Mouse (Mus musculus) frontal cortex, adult 2 months (tissue): ENCODE measurements around the gene Ing2. TPM values are rescaled to one million over a fixed set of nuclear protein-coding genes. Genes with fewer than 3 reads are reported as not detected.

Experiments
- DNase-seq, 2 experiments: peaks; one replicate each; pipeline ENCODE4 v3.0.0; 2022; ENCODE audit warnings: low spot score in 1 of 2; ENCODE audit errors: extremely low spot score in 1 of 2
- polyA plus RNA-seq: library from polyadenylated mRNA; depleted of rRNA; stranded (reverse); fragments of >200 nt; gene quantifications from 2 replicates; pipeline ENCODE4 v1.2.3, GENCODE M21; 2012; rRNA removed

Gene Ing2
- 37.4 and 38.9 TPM in 2 replicates for polyA plus RNA-seq

DNA sequence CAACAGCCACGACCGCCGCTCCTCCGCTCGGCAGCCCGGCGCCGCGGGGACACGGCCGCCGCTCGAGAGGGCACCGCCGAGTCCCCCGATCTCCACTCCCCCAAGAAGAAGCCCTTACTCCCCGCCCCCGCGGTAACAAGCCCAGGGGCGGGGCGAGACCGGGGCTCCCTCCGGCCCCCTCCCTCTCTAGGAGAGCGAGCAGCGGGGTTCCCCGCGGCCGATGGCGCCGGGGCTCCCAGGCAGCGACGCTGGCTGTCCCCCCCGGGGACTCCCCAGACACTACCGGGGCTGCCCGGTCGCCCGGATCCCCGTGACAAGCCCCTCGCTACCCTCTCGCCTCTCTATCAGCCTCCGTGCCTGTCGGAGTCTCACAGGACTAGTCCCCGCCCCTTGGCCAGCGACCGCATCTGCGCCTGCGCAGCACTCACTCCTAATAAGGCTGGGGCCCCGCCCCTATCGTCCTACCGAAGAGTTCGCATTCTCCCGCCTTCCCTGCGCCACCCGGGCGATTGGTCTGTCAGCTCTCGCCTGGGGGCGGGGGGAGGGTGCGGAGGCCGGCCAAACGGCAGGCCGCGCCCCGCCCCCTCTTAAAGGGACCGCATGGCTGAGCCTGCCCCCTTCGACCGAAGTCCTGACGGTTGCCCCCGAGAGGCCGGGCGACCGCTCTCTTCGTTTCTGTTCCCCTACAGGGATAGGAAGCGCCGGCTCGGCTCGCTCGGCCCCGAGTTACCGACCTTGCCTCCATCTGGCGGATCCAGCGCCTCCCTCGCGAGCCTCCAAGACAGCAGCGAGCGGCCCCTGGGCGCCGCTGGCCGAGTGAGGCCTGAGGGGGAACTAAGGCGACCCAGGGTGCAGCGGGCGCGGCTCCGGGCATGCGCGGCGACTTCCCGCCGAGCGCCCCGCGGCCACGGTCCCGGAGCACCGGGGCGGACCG, at the start of gene Ing2:
Gene Ing2 (minus strand): TSS at position 780 of the 934 bp plus-strand sequence.
- peak; percentile 100 for DNase-seq

DNA sequence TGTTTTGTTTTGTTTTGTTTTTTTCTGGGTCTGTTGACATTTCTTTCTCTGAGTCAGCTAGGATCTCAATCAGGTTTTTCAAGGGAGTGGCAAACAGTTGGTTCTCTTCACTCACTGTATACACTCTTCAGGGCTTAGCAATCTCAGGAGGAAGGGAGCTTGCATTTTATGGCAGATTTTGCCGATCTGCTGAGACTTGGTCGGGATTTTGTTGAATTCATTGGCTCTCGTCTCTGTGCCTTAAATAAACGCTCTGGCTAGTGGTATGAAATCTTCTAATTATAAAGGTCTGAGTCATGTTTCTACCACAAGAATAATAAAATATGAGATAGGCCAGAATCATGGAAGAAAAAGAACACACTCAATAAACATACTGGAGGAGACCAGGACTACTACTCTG, 46.3 kb upstream of the Ing2 start:
- peak in 1 of 2 experiments; percentile 40 for DNase-seq

DNA sequence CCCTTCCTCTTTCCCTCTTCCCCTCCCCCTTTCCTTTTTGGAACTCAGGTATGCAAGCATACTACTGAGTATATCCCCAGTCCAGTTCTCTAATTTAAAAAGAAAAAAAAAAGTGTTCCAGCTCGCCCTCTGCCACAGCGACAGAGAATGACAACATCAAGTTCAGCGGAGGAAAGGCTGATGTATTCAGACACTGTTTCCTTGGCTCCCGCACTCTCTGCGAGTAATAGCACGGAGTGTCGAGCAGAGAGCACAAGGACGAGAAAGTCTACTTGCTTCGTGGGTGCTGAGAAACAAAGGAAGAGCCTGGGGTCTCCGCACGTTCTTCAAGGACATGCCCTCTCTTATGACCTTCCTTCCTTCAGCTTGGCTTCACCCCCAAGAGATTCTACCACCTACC, 43.3 kb upstream of the Ing2 start:
- no peak for DNase-seq

DNA sequence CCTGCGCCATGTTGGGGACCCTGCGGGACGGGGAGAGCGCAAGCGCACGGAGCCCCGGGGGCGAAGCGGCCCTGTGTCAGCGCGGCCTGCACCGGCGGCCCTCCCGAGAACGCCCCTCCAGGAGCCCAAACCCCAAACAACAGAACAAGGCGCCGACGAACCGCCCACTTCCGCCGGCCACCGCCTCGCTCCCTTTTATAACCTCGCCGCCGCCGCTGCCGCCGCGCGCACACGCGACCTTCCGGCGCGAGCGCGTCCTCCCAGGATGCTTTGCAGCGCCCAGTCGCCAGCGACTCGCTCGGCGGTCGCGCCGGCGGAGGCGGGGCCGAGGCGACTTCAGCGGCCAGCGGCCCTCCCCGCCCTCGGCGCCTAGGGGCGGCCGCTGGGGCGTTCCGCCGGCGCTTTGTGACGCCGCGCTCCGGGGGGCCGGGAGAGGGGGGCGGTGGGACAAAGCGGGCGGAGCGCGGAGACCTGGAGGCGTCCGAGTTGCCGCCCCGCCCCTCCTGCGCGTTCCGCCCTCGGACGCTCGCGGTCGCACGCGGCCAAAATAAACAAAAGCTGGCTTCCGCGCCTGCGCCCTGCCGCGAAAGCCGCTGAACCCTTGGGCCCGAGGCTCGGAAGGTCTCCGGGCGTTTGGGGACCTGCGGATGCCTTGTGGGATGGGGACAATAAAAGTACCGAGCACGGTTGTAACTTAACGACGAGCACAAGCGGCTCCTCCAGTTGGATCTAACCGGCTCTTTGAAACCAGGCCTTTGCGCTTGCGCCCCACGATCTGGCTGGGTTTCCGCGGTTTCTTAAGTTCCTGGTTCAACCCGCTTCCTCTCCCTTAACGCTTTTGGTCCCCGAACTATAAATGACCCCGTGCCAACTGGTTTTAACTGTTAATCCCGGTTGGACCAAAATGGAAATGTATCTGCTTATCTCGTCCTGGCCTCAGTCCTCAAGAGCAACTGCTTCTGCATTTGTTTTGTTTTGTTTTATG, 38.7 kb upstream of the Ing2 start, which contains the start of gene Cdkn2aip:
Gene Cdkn2aip (minus strand): TSS at position 172 of the 985 bp plus-strand sequence.
- peak; percentile 71 to 92 for DNase-seq

DNA sequence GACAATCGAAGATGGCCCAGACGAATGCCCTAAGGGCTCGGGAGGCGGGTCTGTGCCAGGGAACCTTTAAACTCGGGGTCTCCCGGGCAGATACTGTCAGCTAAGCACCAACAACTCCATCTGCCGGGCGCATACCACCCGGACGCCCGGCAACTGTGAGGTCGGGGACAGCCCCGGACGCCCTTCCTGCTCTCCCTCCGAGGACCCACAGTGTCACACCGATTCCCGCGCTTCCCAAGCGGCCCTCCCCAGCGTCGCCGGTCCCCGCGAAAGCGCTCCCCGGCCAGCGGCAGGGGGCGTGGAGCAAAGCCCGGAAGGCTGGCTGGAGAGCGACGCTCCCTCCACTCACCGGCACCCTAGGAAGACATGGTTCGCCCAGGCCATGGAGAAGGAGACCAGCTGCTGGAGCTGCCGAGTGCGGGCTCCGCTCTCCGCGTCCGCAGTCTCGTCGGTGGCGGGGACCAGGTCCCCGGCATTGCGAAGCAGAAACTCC, 37.9 kb upstream of the Ing2 start:
- no peak for DNase-seq

DNA sequence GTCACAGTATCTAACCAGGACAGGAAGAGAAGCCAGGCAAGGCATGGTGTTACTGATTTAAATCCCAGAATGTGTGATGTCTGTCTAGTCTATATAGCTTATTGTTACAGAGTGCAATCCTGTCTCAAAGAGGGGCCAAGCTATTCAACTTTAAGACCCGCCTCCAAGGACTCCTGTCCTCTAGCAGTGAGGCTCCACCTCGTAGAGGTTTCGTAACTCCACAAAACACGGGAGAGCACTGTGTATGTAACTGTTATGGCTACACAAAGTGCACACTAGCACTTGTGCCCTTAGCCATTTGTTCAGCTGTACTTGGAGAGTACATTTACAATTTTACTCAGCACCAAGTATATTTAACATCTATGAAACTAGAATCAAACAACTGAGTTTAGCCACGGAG, 32.8 kb upstream of the Ing2 start:
- DNase-seq: no peak

DNA sequence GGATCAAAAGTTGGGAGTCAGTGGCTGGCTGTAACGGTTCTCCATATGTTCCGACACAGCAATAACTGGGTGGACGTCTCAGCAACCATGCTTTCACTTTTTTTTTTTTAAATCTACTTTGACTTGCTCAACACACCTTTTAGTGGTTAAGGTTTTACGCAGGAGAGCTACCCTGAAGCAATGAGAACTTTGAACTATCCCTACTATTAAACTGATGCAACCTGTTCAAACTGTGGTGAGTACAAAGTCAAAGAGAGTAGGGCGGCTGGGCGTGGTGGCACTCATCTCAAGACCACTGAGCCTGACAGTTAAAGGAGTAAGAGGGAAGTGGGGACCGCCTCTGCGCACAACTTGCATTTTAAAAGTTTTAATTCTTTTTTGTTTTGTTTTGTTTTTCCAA, 31.4 kb upstream of the Ing2 start:
- no peak for DNase-seq

DNA sequence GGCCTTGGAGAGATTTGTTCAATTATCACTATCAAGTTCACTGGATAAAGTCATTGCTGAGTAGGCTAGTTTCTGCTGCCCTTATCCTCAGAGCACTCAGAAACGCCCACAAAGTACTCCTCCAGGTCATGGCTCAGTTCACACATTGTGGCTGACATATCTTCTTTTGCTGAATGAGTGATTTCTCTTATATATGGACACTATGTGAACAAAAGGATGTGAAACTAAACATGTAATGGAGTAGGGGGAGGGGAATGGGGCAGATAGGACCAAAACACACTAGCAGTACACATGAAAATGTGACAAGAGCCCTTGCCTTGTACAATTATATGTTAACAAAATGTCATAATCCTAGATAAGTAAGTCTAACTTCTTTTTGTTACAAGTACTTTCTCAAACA, 27.0 kb upstream of the Ing2 start:
- DNase-seq: no peak

DNA sequence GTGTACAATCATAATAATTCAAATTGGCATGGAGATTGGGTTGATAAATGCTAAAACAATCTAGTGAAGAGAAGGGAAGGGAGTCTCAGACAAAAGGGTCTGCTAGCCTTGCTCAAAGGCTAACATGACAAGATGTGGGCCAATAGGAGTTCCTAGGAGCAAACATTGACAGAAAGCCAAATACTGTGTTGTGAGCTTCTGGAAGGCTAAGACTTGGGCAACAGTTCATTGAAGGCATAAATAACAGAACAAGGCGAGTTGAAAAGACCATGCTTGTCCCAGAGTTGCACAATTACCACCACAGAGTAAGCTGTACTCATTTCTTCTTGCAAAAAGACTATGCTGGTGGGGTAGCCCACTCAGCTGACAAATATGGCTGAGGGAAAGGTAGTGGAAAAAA, 22.3 kb upstream of the Ing2 start:
- no peak for DNase-seq

DNA sequence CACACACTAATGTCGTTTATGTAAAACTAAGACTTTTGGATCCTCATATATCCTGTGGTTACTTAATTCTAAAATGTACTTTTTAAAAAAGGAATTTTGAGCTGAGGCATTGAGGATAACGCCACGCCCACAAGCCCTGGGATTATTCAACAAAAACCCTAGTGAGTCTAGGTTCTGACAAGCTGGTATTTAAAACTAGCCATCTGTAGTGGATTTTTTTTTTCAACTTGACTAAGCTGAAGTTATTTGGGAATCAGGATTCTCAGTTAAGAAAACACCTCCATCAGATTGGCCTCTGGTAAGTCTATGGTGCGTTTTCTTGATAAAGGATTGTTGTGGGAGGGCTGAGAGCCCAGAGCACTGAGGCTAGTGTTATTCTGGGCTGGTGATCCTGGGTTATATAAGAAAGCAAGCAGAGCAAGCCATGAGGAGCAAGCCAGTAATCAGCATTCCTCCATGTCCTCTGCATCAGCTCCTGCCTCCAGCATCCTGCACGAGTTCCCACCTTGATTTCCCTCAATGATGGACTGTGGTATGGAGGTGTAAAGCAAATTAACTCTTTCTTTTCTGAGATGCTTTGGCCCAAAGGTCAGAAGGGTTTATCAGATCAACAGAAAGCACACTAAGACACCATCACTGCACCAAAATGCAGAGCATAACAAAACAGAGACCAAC, 20.2 kb upstream of the Ing2 start:
- peak; percentile 56 to 69 for DNase-seq

DNA sequence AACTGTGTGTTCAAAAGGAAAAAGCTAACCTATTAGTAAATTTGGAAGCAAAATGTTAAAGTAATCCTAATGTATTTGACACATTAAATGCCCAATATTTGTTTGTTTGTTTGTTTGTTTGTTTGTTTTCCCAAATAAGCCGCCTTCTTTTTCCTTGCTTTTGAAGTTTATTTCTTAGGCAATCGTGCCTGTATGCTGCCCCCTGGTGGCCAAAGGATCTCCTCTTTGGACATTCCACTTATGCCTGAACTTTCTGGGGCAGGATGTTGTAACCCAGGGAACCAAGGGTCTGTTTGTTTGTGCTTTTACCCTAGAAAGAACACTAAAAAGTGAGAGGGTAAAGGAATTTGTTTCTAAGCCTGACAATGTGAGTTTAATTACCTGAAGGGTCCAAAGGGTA, 17.8 kb upstream of the Ing2 start:
- peak in 1 of 2 experiments; percentile 92 for DNase-seq

DNA sequence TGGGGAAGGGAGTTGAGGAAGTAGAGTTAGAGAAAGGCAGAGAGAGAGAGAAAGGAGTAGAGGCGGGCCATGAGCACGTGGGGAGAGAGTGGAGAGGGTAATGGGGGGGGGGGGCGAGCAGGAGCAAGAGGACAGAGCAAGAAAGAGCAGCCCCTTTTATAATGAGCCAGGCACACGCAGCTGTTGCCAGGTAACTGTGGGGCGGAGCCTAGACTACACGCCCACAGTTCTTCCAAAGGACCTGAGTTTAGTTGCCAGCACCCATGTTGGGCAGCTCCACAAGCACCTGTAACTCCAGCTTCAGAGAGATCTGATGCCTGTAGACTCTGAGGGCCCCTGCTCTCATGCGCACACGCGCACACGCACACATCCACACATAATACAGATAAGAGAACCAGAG, 16.5 kb upstream of the Ing2 start:
- no peak for DNase-seq

DNA sequence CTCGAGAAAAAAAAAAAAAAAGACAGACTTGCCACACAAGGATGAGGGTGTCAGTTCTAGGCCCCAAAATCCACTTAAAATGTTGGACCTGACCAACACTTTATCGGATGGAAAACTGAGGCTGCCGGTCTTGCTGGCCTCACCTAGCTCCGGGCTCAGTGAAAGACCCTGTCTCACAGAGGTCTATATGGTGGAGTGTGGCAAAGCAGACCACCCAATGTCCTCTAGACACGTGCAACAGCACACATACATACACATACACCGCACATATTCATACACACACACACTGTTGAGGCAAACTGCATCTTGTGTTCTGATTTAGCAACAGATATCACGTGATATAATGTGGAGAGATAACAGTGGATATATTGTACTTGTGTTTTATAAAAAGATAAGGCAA, 15.9 kb upstream of the Ing2 start:
- DNase-seq: no peak

DNA sequence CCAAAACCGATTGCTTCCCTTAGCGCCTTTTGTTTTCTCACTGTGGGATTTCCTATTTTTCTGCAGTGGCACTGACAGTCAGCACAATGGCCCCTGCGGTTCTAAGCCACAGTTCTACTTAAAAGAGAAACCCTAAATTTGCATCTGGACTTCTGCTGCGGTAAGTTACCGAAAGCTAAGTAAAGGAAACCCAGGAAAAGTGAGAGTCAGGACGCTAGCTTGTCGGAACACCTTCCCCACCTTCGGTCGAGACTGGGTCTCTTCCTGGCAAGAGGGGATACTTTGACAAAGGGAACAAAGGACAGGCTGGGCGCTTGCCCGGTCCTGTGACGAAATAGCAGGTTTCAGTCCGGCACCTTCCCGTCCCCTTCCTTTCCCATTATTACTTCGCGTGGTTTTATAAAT, 15.3 kb upstream of the Ing2 start:
- DNase-seq: no peak

DNA sequence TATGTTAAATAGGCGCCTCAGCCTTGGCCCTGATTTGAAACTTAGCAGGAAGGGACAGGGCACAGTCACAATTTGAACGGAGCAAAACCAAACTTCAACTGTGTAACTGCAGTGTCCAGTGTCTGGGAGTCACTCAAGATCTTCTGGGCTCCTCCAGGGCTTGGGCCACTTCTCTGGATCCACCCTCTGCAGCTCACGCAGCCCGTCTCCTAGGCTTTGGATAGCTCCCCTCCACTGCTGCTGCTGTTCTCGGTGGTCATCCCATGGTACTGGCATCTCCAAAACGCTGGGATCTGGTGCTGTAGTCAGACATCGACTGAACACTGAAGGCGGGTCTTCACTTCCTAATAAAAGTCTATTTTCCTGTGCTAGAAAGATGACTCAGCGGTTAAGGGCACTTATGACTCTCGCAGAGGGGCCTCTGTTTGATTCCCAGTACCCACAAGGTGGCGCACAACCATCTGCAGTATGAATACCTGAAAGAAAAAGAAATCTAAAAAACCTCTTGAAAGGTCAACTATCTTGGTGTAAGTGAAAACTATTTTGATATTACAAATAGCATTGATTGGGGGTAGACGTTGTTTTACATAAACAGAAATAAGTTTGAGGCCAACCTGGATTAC, 14.5 kb upstream of the Ing2 start:
- DNase-seq: no peak

DNA sequence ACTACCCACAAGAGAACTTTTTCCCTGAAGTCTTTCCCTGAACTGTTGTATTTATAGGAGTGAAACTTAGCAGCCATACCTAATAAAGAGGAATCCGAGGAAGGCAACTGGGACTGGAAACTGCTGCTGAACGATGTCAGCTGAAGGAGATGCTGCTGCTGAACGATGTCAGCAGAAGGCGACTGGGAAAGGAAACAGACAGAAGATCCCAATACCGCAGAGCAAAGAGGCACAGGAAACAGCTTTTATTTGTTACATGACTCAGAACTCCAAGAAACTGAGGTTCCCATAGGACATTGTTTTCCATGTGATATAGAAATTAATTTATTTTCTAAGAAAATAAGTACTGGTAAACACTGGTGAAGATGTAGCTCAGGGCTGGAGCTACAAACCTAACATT, 9.1 kb upstream of the Ing2 start:
- no peak for DNase-seq

DNA sequence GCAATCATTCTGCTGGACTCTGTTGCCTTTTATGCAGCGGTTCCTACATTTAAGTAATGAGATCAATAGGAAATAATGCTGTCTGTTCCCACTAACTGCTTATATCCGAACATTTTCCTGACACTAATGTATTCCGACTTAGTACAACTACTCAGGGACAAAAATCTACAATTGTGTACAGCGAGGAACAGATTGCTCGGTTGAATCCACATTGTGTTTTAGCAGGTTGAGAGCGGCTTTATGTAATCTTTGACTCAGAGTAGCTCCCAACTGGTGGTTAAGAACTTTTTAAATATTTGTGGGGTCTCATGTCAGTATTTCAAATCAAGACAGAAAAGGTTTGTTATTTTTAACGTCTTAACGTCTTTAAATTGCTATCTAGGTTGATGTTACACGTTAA, 8.6 kb upstream of the Ing2 start:
- DNase-seq: peak in 1 of 2 experiments; percentile 33

DNA sequence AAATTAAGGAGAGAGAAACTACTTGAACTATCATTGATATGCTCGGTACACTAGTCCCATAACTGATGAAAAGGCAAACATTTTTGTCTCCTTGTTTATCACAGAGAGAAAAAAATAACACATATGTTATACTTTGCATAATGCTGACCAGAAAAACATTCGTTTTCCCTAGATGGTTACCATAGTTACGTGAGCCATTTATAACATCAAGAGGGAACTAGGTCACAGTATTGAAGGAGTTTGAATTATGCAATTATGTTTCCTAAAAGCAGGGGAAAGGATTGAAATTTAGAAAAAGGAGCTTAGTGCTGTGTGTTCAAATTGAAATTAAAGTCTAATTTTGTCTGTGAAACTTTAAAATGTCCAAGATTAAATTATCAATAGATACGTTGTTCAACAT, 5.0 kb upstream of the Ing2 start:
- peak in 1 of 2 experiments; percentile 36 for DNase-seq

DNA sequence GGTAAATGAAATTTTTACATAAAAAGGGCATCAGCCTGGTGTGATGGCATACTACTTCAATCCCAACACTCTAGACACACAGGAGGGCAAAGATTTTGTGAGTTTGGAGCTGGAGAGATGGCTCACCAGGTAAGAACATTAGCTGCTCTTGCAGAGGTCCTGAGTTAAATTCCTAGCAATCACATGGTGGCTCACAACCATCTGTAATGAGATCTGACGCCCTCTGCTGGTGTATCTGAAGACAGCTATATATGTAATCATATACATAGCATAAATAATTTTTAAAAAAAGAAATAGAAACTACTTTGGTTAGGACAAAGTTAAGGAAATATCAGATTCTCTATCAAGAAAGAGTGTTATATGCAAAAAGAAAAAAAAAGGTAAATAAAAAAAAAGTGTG, 4.2 kb upstream of the Ing2 start:
- no peak for DNase-seq

DNA sequence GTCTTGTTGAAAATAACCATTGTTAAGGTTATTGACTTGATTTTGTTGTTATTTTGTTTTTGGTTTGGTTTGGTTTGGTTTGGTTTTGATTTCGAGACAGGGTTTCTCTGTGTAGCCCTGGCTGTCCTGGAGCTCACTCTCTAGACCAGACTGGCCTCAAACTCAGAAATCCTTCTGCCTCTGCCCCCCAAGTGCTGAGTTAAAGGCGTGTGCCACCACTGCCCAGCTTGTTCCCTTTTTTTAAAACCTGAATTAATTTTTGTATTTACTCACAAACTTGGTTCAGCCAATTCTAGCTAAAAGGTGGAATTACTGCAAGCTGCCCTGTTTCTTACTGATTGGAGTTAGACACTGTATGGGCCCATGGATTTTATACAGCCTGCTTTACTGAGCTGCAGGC, 1.3 kb upstream of the Ing2 start:
- DNase-seq: no peak
